Comparison of ENCODE assay signal across 7 mouse cellular contexts in the genomic region with DNA sequence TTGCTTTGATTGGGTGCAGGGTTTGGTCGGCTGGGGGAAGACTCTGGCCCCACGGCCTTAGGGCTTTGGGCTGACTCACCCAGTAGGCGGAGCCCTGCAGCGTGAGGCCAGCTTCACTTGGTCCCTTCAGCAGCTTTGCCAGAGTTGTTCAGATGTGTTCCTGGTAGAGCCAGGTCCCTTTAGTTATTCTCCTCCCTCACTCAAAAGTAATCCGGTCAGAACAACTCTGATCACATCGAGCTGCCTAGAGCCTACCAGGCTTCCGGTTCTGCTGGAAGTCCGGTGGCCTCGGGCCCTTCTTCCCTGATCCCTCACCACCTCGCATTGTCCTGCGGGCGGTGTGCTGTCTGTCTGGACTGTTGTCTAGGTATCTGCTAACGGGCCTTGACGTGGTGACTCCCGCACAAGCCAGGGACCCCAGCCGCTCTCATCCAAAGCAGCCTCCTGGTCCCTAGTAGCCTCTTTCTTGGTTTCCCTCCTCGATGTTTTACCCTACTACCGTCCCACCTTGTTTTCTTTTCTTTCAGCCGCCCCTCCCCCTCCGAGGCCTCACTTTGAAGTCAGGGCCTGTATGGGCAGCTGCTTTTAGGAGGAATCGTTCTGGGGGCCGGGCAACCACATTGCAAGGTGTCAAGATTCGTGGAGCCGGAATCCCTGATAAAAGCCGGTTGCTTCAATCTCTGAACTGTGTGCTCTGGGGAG. TPM values are rescaled to one million over a fixed set of nuclear protein-coding genes. Genes with fewer than 3 reads are reported as not detected.
DNase-seq lines count a peak whose midpoint lies in the region; ATAC-seq and TF ChIP-seq lines count a peak whose summit lies in the region.

No protein-coding gene starts in this region.

- no peak for TF ChIP-seq POLR2A in liver, adult 2 months (IDR thresholded peaks at IDR 0.05; ENCODE audit: extremely low read depth, insufficient read depth, low read length)

- H3K79me2 ChIP-seq in liver, adult 2 months (ENCODE audit: control insufficient read depth, insufficient read depth, low read length): peaks cover 19% of the 10 kb centered on the region

- H3K4me2 ChIP-seq in hindbrain, embryonic 16.5 days (ENCODE audit: low read length): peak overlapping the region; percentile 52
- H3K4me2 ChIP-seq in midbrain, embryonic 15.5 days: peak overlapping the region; percentile 43

- intact Hi-C loops in gastrocnemius, adult 2 months (cut with DNase I): no loop called here

- H3K27ac ChIP-seq in gastrocnemius, adult 2 months: peak overlapping the region; percentile 80
- H3K27ac ChIP-seq in hindbrain, embryonic 16.5 days (ENCODE audit: low read depth, low read length): peak overlapping the region; percentile 47
- peak overlapping the region; percentile 11; the same call in 1 of the 2 replicates for H3K27ac ChIP-seq in liver, adult 2 months (replicated peaks; ENCODE audit: insufficient read depth, low read depth, low read length)
- H3K27ac ChIP-seq in midbrain, embryonic 15.5 days: peak overlapping the region; percentile 43

- peak overlapping the region; percentile 61 for H3K4me3 ChIP-seq in gastrocnemius, adult 2 months
- peak overlapping the region; percentile 20 for H3K4me3 ChIP-seq in hindbrain, embryonic 16.5 days (ENCODE audit: low read length)
- peak overlapping the region; percentile 19; the same call in 1 of the 2 replicates for H3K4me3 ChIP-seq in liver, adult 2 months (ENCODE audit: insufficient read depth, low read depth, low read length)
- peak overlapping the region; percentile 9 for H3K4me3 ChIP-seq in midbrain, embryonic 15.5 days

- DNase-seq in NIH3T3 (ENCODE audit: low read depth): peak; percentile 74
- DNase-seq in adrenal gland, postnatal 4 days (ENCODE audit: low spot score in 2 of 2): peak; percentile 23 to 44
- DNase-seq in gastrocnemius, adult 2 months: peak; percentile 73
- peak; percentile 79 for DNase-seq in liver, adult 2 months (ENCODE audit: extremely low read depth, low read depth, low spot score)

- ATAC-seq in hindbrain, embryonic 16.5 days: peak; percentile 46; the same call in 1 of the 2 replicates
- ATAC-seq in midbrain, embryonic 15.5 days (replicated peaks): 0 out of 2 replicates have a peak, but pooled peaks have one; percentile 41
- no peak for ATAC-seq in activated CD4-positive, CD25-positive, alpha-beta regulatory T cell, adult 4 months

- no peaks in the 10 kb centered on the region for H3K9me3 ChIP-seq in hindbrain, embryonic 16.5 days (ENCODE audit: control insufficient read depth, low read length)
- no peaks in the 10 kb centered on the region for H3K9me3 ChIP-seq in midbrain, embryonic 15.5 days

- TF ChIP-seq CTCF in gastrocnemius, adult 2 months (IDR thresholded peaks at IDR 0.05): peak; percentile 27; the same call in 1 of the 2 replicates
- TF ChIP-seq CTCF in liver, adult 2 months (IDR thresholded peaks at IDR 0.05; ENCODE audit: low read depth, low read length): peak; percentile 49

- peaks cover 19% of the 10 kb centered on the region for H3K4me1 ChIP-seq in hindbrain, embryonic 16.5 days (ENCODE audit: control insufficient read depth, insufficient read depth, low read depth, low read length)
- H3K4me1 ChIP-seq in liver, adult 2 months (ENCODE audit: control insufficient read depth, insufficient read depth, low read length): peaks cover 31% of the 10 kb centered on the region
- peaks cover 33% of the 10 kb centered on the region for H3K4me1 ChIP-seq in midbrain, embryonic 15.5 days

- 4% methylated on average over 25 of the region's 25 CpGs for WGBS in hindbrain, embryonic 16.5 days
- 8% methylated on average over 25 of the region's 25 CpGs for WGBS in liver, adult 2 months
- 2% methylated on average over 25 of the region's 25 CpGs for WGBS in midbrain, embryonic 15.5 days

- H3K9ac ChIP-seq in hindbrain, embryonic 16.5 days (ENCODE audit: low read depth, low read length): peak overlapping the region; percentile 19; the same call in 1 of the 2 replicates
- peak overlapping the region; percentile 27 for H3K9ac ChIP-seq in liver, adult 2 months (ENCODE audit: low read depth, low read length)
- no peak overlapping the region for H3K9ac ChIP-seq in midbrain, embryonic 15.5 days

- H3K36me3 ChIP-seq in hindbrain, embryonic 16.5 days (ENCODE audit: control insufficient read depth, insufficient read depth, low read length): no peaks in the 10 kb centered on the region
- no peaks in the 10 kb centered on the region for H3K36me3 ChIP-seq in liver, adult 2 months (ENCODE audit: control insufficient read depth, insufficient read depth, low read length)
- H3K36me3 ChIP-seq in midbrain, embryonic 15.5 days (replicated peaks): no peaks in the 10 kb centered on the region

- H3K27me3 ChIP-seq in hindbrain, embryonic 16.5 days (replicated peaks; ENCODE audit: control insufficient read depth, insufficient read depth, low read length): peaks cover 23% of the 10 kb centered on the region
- H3K27me3 ChIP-seq in liver, adult 2 months (ENCODE audit: control insufficient read depth, insufficient read depth, low read length): no peaks in the 10 kb centered on the region
- peaks cover 40% of the 10 kb centered on the region for H3K27me3 ChIP-seq in midbrain, embryonic 15.5 days (replicated peaks)

RNA-seq across cellular contexts. Expression of gene Itgb5, which starts 4.5 kb away (rescaled TPM):
- 100 to 1,000 TPM; 173 to 175 TPM for total RNA-seq in adrenal gland, postnatal 4 days (2021)
- 10 to 100 TPM; 73.9 to 88.3 TPM for total RNA-seq in gastrocnemius, adult 2 months (2021)
- polyA plus RNA-seq in hindbrain, embryonic 16.5 days (2015; fragmentation: Nextera tagmentation; extraction: Ambion mirVana): 4.9 and 7.8 TPM in 2 replicates
- total RNA-seq in liver, adult 2 months (2014; rRNA removed): 36.1 and 46.2 TPM in 2 replicates
- 54.6 and 65.1 TPM in 2 replicates for polyA plus RNA-seq in liver, adult 2 months (2012; rRNA removed)
- polyA plus RNA-seq in midbrain, embryonic 15.5 days (2015; fragmentation: Nextera tagmentation; extraction: Ambion mirVana): 24.1 and 24.6 TPM in 2 replicates
- polyA plus RNA-seq in activated CD4-positive, CD25-positive, alpha-beta regulatory T cell, adult 4 months (2017; shearing (Covaris generic)): 1 to 10 TPM in 1 of 2 experiments, under 1 TPM in 1; 0.85 to 1.6 TPM

RNA-seq across cellular contexts. Expression of gene Muc13, which starts 40.1 kb away (rescaled TPM):
- under 1 TPM; 0.14 TPM for total RNA-seq in adrenal gland, postnatal 4 days (2021)
- total RNA-seq in gastrocnemius, adult 2 months (2021): not detected
- not detected in 2 replicates for polyA plus RNA-seq in hindbrain, embryonic 16.5 days (2015; fragmentation: Nextera tagmentation; extraction: Ambion mirVana)
- not detected in 2 replicates for total RNA-seq in liver, adult 2 months (2014; rRNA removed)
- 0.32 and 0.65 TPM in 2 replicates for polyA plus RNA-seq in liver, adult 2 months (2012; rRNA removed)
- polyA plus RNA-seq in midbrain, embryonic 15.5 days (2015; fragmentation: Nextera tagmentation; extraction: Ambion mirVana): 0.08 TPM in 1 of 2 replicates, not detected in the other
- 1 to 10 TPM in 1 of 2 experiments, under 1 TPM in 1; 0.41 to 1.3 TPM for polyA plus RNA-seq in activated CD4-positive, CD25-positive, alpha-beta regulatory T cell, adult 4 months (2017; shearing (Covaris generic))

Comparison
In these comparisons a context has a peak if more than half of its experiments do, and no peak if none do; other contexts are left out.
1. H3K27ac ChIP-seq: peak in every context shown above with its lines; median percentile 80 in gastrocnemius, adult 2 months; 47 in hindbrain, embryonic 16.5 days; 43 in midbrain, embryonic 15.5 days; 11 in liver, adult 2 months.
2. H3K4me3 ChIP-seq: peak in every context shown above with its lines; median percentile 61 in gastrocnemius, adult 2 months; 20 in hindbrain, embryonic 16.5 days; 19 in liver, adult 2 months; 9 in midbrain, embryonic 15.5 days.